Mouse (Mus musculus): Measurements from ENCODE around the gene Boll. TPM values are rescaled to one million over a fixed set of nuclear protein-coding genes. Genes with fewer than 3 reads are reported as not detected.

Boll gene
- polyA plus RNA-seq, 1 experiment from 2014 or later, result 0.39 TPM

GRCm38 (mm10) chr1:55213936-55214335 lies 149.3 kb downstream of the Boll start:
- Histone ChIP-seq H3K9me3 (ENCODE audit: control insufficient read depth, low read length) (no peaks in the 10 kb centered on the region), H3K36me3 (ENCODE audit: control insufficient read depth, insufficient read depth, low read length) (no peaks in the 10 kb centered on the region), H3K4me2 (ENCODE audit: low read length) (no peak overlapping the region), H3K27ac (replicated peaks in 1 of 2; ENCODE audit: control insufficient read depth in 1 of 2, insufficient read depth in 1 of 2, low read depth in 2 of 2, low read length in 2 of 2) (no peak overlapping the region), H3K4me3 (ENCODE audit: control insufficient read depth in 1 of 2, insufficient read depth in 1 of 2, low read depth in 1 of 2, low read length in 2 of 2) (no peak overlapping the region), H3K9ac (ENCODE audit: low read length) (no peak overlapping the region), H3K27me3 (ENCODE audit: control insufficient read depth, insufficient read depth, low read length) (no peaks in the 10 kb centered on the region), H3K4me1 (ENCODE audit: control insufficient read depth in 2 of 2, insufficient read depth in 2 of 2, low read length in 2 of 2) (peaks cover 10 to 24% of the 10 kb centered on the region in 2 experiments)
- 88% methylated on average over 6 of the region's 6 CpGs for WGBS
- no peak for ATAC-seq (ENCODE audit: insufficient number of reproducible peaks, insufficient read depth, low FRiP score, low read depth)

- no peak overlapping the region for H3K4me3 ChIP-seq (ENCODE audit: control insufficient read depth in 1 of 2, insufficient read depth in 1 of 2, low read depth in 1 of 2, low read length in 2 of 2)
- H3K9me3 ChIP-seq (ENCODE audit: control insufficient read depth, low read length), result no peaks in the 10 kb centered on the region
- H3K4me1 ChIP-seq (ENCODE audit: control insufficient read depth in 2 of 2, insufficient read depth in 2 of 2, low read length in 2 of 2), result peaks cover 10 to 28% of the 10 kb centered on the region in 2 experiments
- no peaks in the 10 kb centered on the region for H3K36me3 ChIP-seq (ENCODE audit: control insufficient read depth, insufficient read depth, low read length)
- H3K4me2 ChIP-seq (ENCODE audit: low read length), result no peak overlapping the region
- no peak overlapping the region for H3K27ac ChIP-seq (replicated peaks in 1 of 2; ENCODE audit: control insufficient read depth in 1 of 2, insufficient read depth in 1 of 2, low read depth in 2 of 2, low read length in 2 of 2)
- 58% methylated on average over 6 of the region's 6 CpGs for WGBS
- H3K9ac ChIP-seq (ENCODE audit: low read length), result no peak overlapping the region
- ATAC-seq (ENCODE audit: insufficient number of reproducible peaks, insufficient read depth, low FRiP score, low read depth), result no peak
- H3K27me3 ChIP-seq (ENCODE audit: control insufficient read depth, insufficient read depth, low read length), result no peaks in the 10 kb centered on the region
These were observed 149.8 kb downstream of the Boll start for GRCm38 (mm10) chr1:55213475-55213874.

- H3K4me2 ChIP-seq (ENCODE audit: low read length), result no peak overlapping the region
- H3K9me3 ChIP-seq (ENCODE audit: control insufficient read depth, low read length), result no peaks in the 10 kb centered on the region
- WGBS, result 75% methylated on average over 4 of the region's 4 CpGs
- H3K27ac ChIP-seq (replicated peaks in 1 of 2; ENCODE audit: control insufficient read depth in 1 of 2, insufficient read depth in 1 of 2, low read depth in 2 of 2, low read length in 2 of 2), result no peak overlapping the region
- peaks cover 10 to 32% of the 10 kb centered on the region in 2 experiments for H3K4me1 ChIP-seq (ENCODE audit: control insufficient read depth in 2 of 2, insufficient read depth in 2 of 2, low read length in 2 of 2)
- no peak overlapping the region for H3K9ac ChIP-seq (ENCODE audit: low read length)
- no peak overlapping the region for H3K4me3 ChIP-seq (ENCODE audit: control insufficient read depth in 1 of 2, insufficient read depth in 1 of 2, low read depth in 1 of 2, low read length in 2 of 2)
- no peak for ATAC-seq (ENCODE audit: insufficient number of reproducible peaks, insufficient read depth, low FRiP score, low read depth)
- H3K36me3 ChIP-seq (ENCODE audit: control insufficient read depth, insufficient read depth, low read length), result no peaks in the 10 kb centered on the region
- H3K27me3 ChIP-seq (ENCODE audit: control insufficient read depth, insufficient read depth, low read length), result no peaks in the 10 kb centered on the region
These were observed 150.5 kb downstream of the Boll start for GRCm38 (mm10) chr1:55212771-55213170.

GRCm38 (mm10) chr1:55211081-55211480 lies 152.2 kb downstream of the Boll start:
- Histone ChIP-seq H3K27ac (replicated peaks in 1 of 2; ENCODE audit: control insufficient read depth in 1 of 2, insufficient read depth in 1 of 2, low read depth in 2 of 2, low read length in 2 of 2) (no peak overlapping the region), H3K4me2 (ENCODE audit: low read length) (no peak overlapping the region), H3K9me3 (ENCODE audit: control insufficient read depth, low read length) (no peaks in the 10 kb centered on the region), H3K4me1 (ENCODE audit: control insufficient read depth in 2 of 2, insufficient read depth in 2 of 2, low read length in 2 of 2) (peaks cover 10 to 20% of the 10 kb centered on the region in 2 experiments), H3K27me3 (ENCODE audit: control insufficient read depth, insufficient read depth, low read length) (no peaks in the 10 kb centered on the region), H3K36me3 (ENCODE audit: control insufficient read depth, insufficient read depth, low read length) (no peaks in the 10 kb centered on the region), H3K9ac (ENCODE audit: low read length) (no peak overlapping the region), H3K4me3 (ENCODE audit: control insufficient read depth in 1 of 2, insufficient read depth in 1 of 2, low read depth in 1 of 2, low read length in 2 of 2) (no peak overlapping the region)
- WGBS, result 82% methylated on average over 8 of the region's 8 CpGs
- no peak for ATAC-seq (ENCODE audit: insufficient number of reproducible peaks, insufficient read depth, low FRiP score, low read depth)

GRCm38 (mm10) chr1:55210202-55210965 lies 152.9 kb downstream of the Boll start:
- H3K4me1 ChIP-seq (ENCODE audit: control insufficient read depth in 2 of 2, insufficient read depth in 2 of 2, low read length in 2 of 2), result peaks cover 8 to 20% of the 10 kb centered on the region in 2 experiments
- H3K4me3 ChIP-seq (ENCODE audit: control insufficient read depth in 1 of 2, insufficient read depth in 1 of 2, low read depth in 1 of 2, low read length in 2 of 2), result no peak overlapping the region
- H3K27me3 ChIP-seq (ENCODE audit: control insufficient read depth, insufficient read depth, low read length), result no peaks in the 10 kb centered on the region
- no peak for ATAC-seq (ENCODE audit: insufficient number of reproducible peaks, insufficient read depth, low FRiP score, low read depth)
- no peaks in the 10 kb centered on the region for H3K9me3 ChIP-seq (ENCODE audit: control insufficient read depth, low read length)
- H3K4me2 ChIP-seq (ENCODE audit: low read length), result no peak overlapping the region; the same call in 1 of the 2 replicates
- H3K27ac ChIP-seq (replicated peaks in 1 of 2; ENCODE audit: control insufficient read depth in 1 of 2, insufficient read depth in 1 of 2, low read depth in 2 of 2, low read length in 2 of 2), result peak overlapping the region in 1 of 2 experiments; percentile 29; a peak in 1 of 4 replicates
- no peak overlapping the region for H3K9ac ChIP-seq (ENCODE audit: low read length)
- 44% methylated on average over 12 of the region's 12 CpGs for WGBS
- no peaks in the 10 kb centered on the region for H3K36me3 ChIP-seq (ENCODE audit: control insufficient read depth, insufficient read depth, low read length)

- no peaks in the 10 kb centered on the region for H3K36me3 ChIP-seq (ENCODE audit: control insufficient read depth, insufficient read depth, low read length)
- no peaks in the 10 kb centered on the region for H3K9me3 ChIP-seq (ENCODE audit: control insufficient read depth, low read length)
- H3K4me3 ChIP-seq (ENCODE audit: control insufficient read depth in 1 of 2, insufficient read depth in 1 of 2, low read depth in 1 of 2, low read length in 2 of 2), result no peak overlapping the region
- peak overlapping the region; percentile 31; the same call in 1 of the 2 replicates for H3K9ac ChIP-seq (ENCODE audit: low read length)
- H3K4me1 ChIP-seq (ENCODE audit: control insufficient read depth in 2 of 2, insufficient read depth in 2 of 2, low read length in 2 of 2), result peaks cover 8 to 20% of the 10 kb centered on the region in 2 experiments
- peak overlapping the region; percentile 36; the same call in 1 of the 2 replicates for H3K4me2 ChIP-seq (ENCODE audit: low read length)
- no peak for ATAC-seq (ENCODE audit: insufficient number of reproducible peaks, insufficient read depth, low FRiP score, low read depth)
- H3K27me3 ChIP-seq (ENCODE audit: control insufficient read depth, insufficient read depth, low read length), result no peaks in the 10 kb centered on the region
- H3K27ac ChIP-seq (replicated peaks in 1 of 2; ENCODE audit: control insufficient read depth in 1 of 2, insufficient read depth in 1 of 2, low read depth in 2 of 2, low read length in 2 of 2), result peak overlapping the region; percentile 42 to 75; a peak in 3 of 4 replicates
- WGBS, result 32% methylated on average over 5 of the region's 5 CpGs
These were observed 154.6 kb downstream of the Boll start for GRCm38 (mm10) chr1:55208500-55209140.

GRCm38 (mm10) chr1:55207561-55207960 lies 155.7 kb downstream of the Boll start:
- 95% methylated on average over 6 of the region's 6 CpGs for WGBS
- no peak overlapping the region for H3K27ac ChIP-seq (replicated peaks in 1 of 2; ENCODE audit: control insufficient read depth in 1 of 2, insufficient read depth in 1 of 2, low read depth in 2 of 2, low read length in 2 of 2)
- H3K36me3 ChIP-seq (ENCODE audit: control insufficient read depth, insufficient read depth, low read length), result no peaks in the 10 kb centered on the region
- H3K9ac ChIP-seq (ENCODE audit: low read length), result no peak overlapping the region
- H3K4me1 ChIP-seq (ENCODE audit: control insufficient read depth in 2 of 2, insufficient read depth in 2 of 2, low read length in 2 of 2), result peaks cover 8 to 20% of the 10 kb centered on the region in 2 experiments
- no peak overlapping the region for H3K4me3 ChIP-seq (ENCODE audit: control insufficient read depth in 1 of 2, insufficient read depth in 1 of 2, low read depth in 1 of 2, low read length in 2 of 2)
- H3K9me3 ChIP-seq (ENCODE audit: control insufficient read depth, low read length), result no peaks in the 10 kb centered on the region
- no peak overlapping the region for H3K4me2 ChIP-seq (ENCODE audit: low read length)
- no peak for ATAC-seq (ENCODE audit: insufficient number of reproducible peaks, insufficient read depth, low FRiP score, low read depth)
- H3K27me3 ChIP-seq (ENCODE audit: control insufficient read depth, insufficient read depth, low read length), result no peaks in the 10 kb centered on the region
